Mouse (Mus musculus) neural tube, embryonic 15.5 days (tissue): Measurements from ENCODE around the gene Fras1. TPM values are rescaled to one million over a fixed set of nuclear protein-coding genes. Genes with fewer than 3 reads are reported as not detected.
A peak's percentile ranks its signal among the peaks of the same experiment; 100 is the strongest.

Experiments used
- ATAC-seq: fragments of 200-750 bp; cut with Nextera tagmentation; 2 replicates; pipeline ENCODE4 v1.8.0; 2017; ENCODE audit warnings: mild to moderate bottlenecking, moderate TSS enrichment, moderate library complexity; ENCODE audit not compliant: low FRiP score
- H3K27ac ChIP-seq: fragments of 300-500 bp; sonication (generic); replicated peaks from 2 replicates; pipeline ENCODE4 v1.5.1; 2015; ENCODE audit warnings: mild to moderate bottlenecking, inconsistent platforms
- H3K27me3 ChIP-seq: fragments of 300-500 bp; sonication (generic); replicated peaks from 2 replicates; pipeline ENCODE4 v1.6.1; 2015; ENCODE audit warnings: inconsistent platforms
- H3K36me3 ChIP-seq: fragments of 300-500 bp; sonication (generic); 2 replicates; pipeline ENCODE4 v1.6.1; 2015; ENCODE audit warnings: inconsistent platforms
- H3K4me1 ChIP-seq: fragments of 300-500 bp; sonication (generic); 2 replicates; pipeline ENCODE4 v1.6.1; 2015; ENCODE audit warnings: inconsistent platforms
- H3K4me2 ChIP-seq: fragments of 300-500 bp; sonication (generic); 2 replicates; pipeline ENCODE4 v1.6.1; 2015; ENCODE audit warnings: inconsistent platforms, mild to moderate bottlenecking, moderate library complexity
- H3K4me3 ChIP-seq: fragments of 300-500 bp; sonication (generic); replicated peaks from 2 replicates; pipeline ENCODE4 v1.5.1; 2015; ENCODE audit warnings: mild to moderate bottlenecking, inconsistent platforms
- H3K9ac ChIP-seq: fragments of 300-500 bp; sonication (generic); replicated peaks from 2 replicates; pipeline ENCODE4 v1.6.1; 2015; ENCODE audit warnings: mild to moderate bottlenecking, inconsistent platforms
- H3K9me3 ChIP-seq: fragments of 300-500 bp; sonication (generic); replicated peaks from 2 replicates; pipeline ENCODE4 v1.6.1; 2016; ENCODE audit warnings: inconsistent platforms
- WGBS: fragments of 180-500 bp; shearing (Covaris S2); methylation state at CpG from one replicate; pipeline ENCODE4 v1.1.7; 2015; ENCODE audit warnings: mixed read lengths; 5-methylcytosine and 5-hydroxymethylcytosine counted together
- polyA plus RNA-seq: library from polyadenylated mRNA; unstranded; fragments of >200 nt; fragmentation: Nextera tagmentation; extraction: Ambion mirVana; gene quantifications from 2 replicates; pipeline ENCODE4 v1.2.1, GENCODE M21; 2015

The Fras1 gene
- polyA plus RNA-seq, 1 experiment from 2014 or later, result 5.3 TPM

DNA sequence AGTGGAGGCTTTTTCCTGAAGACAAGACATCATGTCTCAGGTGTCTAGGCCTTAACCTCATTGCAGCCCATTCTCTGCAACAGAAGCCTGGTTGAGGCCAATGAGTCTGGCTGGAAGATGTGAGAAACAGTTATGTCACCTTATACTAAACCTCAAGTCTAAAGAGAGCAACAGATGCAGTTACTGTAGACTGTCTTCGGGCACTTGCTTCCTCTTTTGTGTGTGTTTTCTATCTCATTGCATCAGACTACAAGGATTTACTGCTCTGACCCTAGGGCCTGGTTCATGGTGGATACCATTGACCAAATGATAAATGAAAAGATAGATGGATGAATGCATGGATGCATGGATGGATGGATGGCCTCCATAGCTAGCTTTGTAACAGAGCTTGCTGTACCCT lies 388.3 kb downstream of the Fras1 start:
- ATAC-seq, result no peak
- Histone ChIP-seq H3K4me2 (no peak overlapping the region), H3K27me3 (no peaks in the 10 kb centered on the region), H3K9ac (no peak overlapping the region), H3K36me3 (no peaks in the 10 kb centered on the region), H3K4me3 (no peak overlapping the region), H3K4me1 (no peaks in the 10 kb centered on the region), H3K9me3 (no peaks in the 10 kb centered on the region), H3K27ac (no peak overlapping the region)
- WGBS, result 82% methylated on average over 1 of the region's 1 CpGs

DNA sequence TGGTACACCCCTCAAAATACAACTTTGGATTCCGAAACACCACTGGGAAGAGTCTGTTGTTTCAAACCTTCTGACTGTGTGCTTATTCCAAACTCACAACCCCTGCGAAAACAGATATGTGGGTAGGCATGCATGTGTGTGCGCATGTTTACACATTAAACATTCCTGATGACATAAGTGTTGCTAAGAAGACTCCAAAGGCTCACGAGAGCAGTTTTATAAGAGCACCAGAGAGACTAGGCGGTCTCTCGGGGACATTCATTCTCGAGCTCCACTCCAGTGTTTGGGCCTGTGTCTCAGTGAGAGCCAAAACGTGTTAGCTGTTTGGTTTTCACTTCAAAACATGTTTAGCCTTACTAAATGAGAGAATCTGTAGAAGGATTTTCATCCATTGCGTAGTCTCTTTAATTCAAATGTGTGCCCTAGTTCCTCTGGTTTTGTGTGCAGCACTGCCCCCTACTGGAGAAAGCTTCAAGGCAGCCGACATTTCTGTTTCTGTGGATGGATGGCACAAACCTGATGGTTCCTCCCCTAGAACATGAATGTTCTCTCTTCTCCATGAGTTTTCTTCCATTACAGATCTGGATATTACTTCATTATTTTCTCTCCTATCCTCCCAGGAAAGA lies 395.2 kb downstream of the Fras1 start:
- no peak overlapping the region for H3K9ac ChIP-seq
- H3K27me3 ChIP-seq, result no peaks in the 10 kb centered on the region
- 58% methylated on average over 10 of the region's 10 CpGs for WGBS
- peak; percentile 58; the same call in 1 of the 2 replicates for ATAC-seq
- no peaks in the 10 kb centered on the region for H3K36me3 ChIP-seq
- peaks cover 3% of the 10 kb centered on the region; the same call in 1 of the 2 replicates for H3K4me1 ChIP-seq
- H3K9me3 ChIP-seq, result no peaks in the 10 kb centered on the region
- H3K4me3 ChIP-seq, result no peak overlapping the region
- no peak overlapping the region for H3K27ac ChIP-seq
- H3K4me2 ChIP-seq, result no peak overlapping the region

DNA sequence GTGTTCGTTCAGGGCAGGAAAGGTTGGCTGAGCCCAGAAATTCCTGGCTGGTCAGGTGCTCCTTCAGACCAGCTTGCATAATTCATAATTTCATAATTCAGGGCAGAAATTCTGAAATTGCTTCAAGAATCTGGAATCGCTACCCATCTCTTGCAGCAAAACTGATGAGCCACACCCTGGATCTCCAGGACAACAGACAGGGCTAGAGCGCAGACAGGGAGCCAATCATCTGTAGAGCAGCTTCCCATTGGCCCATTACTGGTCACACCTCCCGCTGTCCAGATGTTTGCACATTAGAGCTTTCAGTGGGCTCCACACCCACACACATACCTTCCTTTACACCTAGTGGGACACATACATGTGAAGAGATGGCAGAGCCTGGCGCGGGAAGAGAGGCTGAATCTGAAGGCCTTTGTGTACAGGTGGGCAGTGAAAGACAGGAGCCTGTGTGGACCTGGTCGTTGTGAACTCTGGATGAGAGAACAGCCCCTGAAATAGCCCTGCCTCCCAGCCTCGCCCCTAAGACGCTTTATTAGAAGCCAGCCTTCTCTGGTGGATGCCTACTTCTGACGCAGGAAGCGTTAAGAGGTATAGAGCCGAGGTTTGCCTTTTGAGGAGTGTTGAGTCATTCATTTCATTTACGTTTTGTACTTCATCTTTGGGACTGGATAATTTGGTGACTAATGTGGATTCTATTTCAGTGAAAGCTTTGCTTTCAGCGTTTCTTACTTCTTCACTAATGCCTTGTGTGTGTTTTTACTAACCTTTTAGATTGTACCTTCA lies 409.9 kb downstream of the Fras1 start:
- Histone ChIP-seq H3K27me3 (no peaks in the 10 kb centered on the region), H3K4me1 (no peaks in the 10 kb centered on the region), H3K36me3 (no peaks in the 10 kb centered on the region), H3K4me2 (no peak overlapping the region), H3K9me3 (no peaks in the 10 kb centered on the region), H3K4me3 (no peak overlapping the region), H3K9ac (no peak overlapping the region), H3K27ac (no peak overlapping the region)
- 85% methylated on average over 14 of the region's 14 CpGs for WGBS
- ATAC-seq, result no peak

DNA sequence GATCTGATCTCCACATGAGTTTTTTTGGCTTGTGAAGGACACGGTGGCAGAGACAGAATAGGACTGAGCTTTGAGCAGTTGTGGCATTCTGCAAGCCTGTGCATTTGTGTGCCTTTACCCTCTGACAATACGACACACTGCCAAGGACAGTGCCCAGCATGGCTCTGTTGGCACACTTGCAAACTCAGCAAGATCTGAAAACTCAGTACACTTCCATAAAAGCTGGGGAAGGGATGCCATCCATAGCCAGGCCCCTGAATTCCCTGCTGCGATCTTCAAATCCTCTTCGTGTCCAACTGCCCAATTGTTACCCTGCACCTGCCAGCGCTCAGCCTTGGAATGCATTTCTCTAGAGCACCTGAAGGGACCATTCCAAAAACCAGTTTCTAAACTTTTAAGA lies 411.3 kb downstream of the Fras1 start:
- Histone ChIP-seq H3K27ac (no peak overlapping the region), H3K27me3 (no peaks in the 10 kb centered on the region), H3K9me3 (no peaks in the 10 kb centered on the region), H3K4me2 (no peak overlapping the region), H3K4me1 (no peaks in the 10 kb centered on the region), H3K4me3 (no peak overlapping the region), H3K9ac (no peak overlapping the region), H3K36me3 (no peaks in the 10 kb centered on the region)
- WGBS, result 90% methylated on average over 5 of the region's 5 CpGs
- no peak for ATAC-seq

DNA sequence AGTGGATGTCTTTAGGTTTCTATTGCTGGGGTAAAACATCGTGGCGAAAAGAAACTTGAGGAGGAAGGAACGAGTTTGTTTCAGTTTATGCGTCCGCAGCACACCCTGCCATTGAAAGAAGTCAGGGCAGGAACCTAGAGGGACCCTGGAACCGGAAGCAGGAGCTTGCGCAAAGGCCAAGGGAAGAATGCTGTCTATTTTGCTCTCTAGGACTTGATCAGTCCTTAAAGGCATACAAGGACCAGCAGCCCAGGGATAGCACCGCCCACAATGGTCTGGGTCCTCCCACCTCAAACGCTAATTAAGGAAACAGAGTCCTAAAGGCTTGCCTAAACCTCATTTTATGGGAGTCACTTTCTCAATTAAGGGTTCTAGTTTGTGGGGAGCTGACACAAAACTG lies 418.7 kb downstream of the Fras1 start:
- Histone ChIP-seq H3K9ac (no peak overlapping the region), H3K4me2 (0 out of 2 replicates have a peak overlapping the region, but pooled peaks have one; percentile 68), H3K9me3 (no peaks in the 10 kb centered on the region), H3K36me3 (no peaks in the 10 kb centered on the region), H3K4me3 (no peak overlapping the region), H3K27me3 (0 out of 2 replicates have a peak, but pooled peaks cover 7% of the 10 kb centered on the region), H3K4me1 (peaks cover 6% of the 10 kb centered on the region), H3K27ac (no peak overlapping the region)
- WGBS, result 68% methylated on average over 9 of the region's 9 CpGs
- no peak for ATAC-seq

DNA sequence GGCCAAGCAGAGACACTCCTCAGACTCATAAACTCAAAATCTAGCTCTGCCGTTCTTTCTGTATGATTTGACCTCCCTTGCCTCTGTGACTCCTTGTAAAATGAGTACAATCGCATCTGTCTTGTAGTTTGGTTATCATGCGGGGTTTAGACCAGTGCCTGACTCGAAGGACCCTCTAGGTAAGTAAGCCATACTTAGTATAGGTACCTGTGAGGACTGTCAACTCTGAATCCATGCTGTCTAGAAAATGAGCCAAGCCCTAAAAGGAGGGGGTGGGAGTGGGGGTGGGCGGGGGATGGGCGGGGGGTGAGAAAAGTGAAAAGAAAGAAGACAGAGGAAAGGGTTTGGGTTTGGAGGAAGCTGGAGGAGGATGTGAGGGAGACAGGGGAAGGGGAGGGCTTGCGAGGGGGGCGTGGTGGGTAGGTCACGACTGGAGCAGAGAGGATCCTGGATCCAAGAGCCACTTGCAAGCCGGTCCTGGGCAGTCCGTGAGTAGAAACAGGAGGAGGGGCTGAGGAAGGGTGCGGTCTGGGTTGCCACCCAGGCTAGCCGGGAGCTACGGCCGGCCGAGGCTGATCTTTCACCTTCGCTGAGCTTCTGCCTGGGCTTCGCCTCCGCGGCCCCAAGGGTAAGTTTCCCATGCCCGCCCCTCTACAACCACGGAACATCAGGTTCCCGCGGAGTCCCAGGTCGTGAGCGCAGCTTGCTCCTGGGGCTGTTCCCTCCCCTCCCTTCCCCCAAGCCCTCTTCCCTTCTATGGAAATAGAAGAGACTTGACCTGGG lies 419.4 kb downstream of the Fras1 start, which contains the start of gene Anxa3:
TSS of gene Anxa3 (plus strand) at position 404 of the 783 bp plus-strand sequence.
- no peaks in the 10 kb centered on the region for H3K36me3 ChIP-seq
- peak within 1 kb of the TSS; percentile 68 for H3K4me2 ChIP-seq
- peak within 1 kb of the TSS; percentile 11; the same call in 1 of the 2 replicates for H3K9ac ChIP-seq
- H3K4me1 ChIP-seq, result peaks cover 6% of the 10 kb centered on the region
- peak within 1 kb of the TSS; percentile 36 for H3K4me3 ChIP-seq
- 13% methylated on average over 26 of the region's 26 CpGs for WGBS
- H3K27me3 ChIP-seq, result 0 out of 2 replicates have a peak, but pooled peaks cover 7% of the 10 kb centered on the region
- H3K9me3 ChIP-seq, result no peaks in the 10 kb centered on the region
- ATAC-seq, result peak; percentile 65; the same call in 1 of the 2 replicates
- no peak within 1 kb of the TSS for H3K27ac ChIP-seq

DNA sequence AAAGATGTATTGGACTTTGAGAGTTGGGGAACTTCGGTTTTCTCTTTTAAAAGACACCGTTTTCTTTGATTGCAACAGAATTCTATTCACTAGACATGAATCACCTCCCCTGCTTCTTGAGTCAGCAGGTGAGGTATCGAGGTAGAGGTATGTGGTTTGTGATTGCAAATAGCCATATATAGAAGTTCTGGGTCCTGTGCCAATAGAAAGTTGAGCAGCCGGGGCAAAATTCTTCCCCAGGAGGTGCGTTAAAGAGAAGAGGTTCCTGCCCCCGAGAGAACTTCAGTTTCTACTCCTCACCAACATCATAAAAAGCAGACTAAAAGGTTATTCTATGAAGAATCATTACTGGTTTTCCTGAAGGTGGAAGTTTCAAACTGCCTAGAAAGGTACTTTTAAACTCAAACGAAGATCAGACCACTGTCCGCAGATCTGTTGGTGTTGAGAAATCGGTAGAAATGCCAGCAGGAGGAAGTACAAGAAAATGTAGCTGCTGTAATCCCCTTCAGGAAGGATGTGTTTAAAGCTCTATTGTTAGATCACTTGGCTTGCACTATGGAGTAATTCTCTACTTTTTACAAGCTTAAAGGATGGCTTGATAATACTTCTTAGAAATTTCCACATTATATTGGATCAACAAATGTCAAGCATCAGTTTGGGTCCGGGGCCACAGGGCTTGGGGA lies 420.3 kb downstream of the Fras1 start:
- Histone ChIP-seq H3K4me2 (peak overlapping the region; percentile 68), H3K9ac (no peak overlapping the region)
- ATAC-seq, result no peak

DNA sequence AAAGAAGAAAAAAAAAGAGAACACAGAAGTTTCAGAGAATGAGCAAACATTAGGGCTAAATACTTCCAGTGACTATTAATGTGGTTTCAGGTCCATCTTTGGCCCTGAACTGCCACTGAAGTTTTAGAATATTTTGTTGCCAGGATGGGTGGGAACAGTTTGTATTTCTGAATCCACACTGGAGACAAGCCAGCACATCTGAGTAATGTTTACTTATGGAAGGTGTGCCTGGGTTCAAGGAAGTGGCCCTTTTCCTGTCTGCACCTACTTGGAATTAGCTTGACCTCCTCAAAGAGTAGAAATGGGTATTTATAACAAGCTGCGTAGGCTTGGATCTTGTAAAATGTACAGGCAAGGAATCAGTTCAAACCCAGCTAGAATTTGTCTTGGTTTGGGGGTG lies 422.0 kb downstream of the Fras1 start:
- Histone ChIP-seq H3K4me2 (no peak overlapping the region), H3K27ac (no peak overlapping the region), H3K9me3 (no peaks in the 10 kb centered on the region), H3K4me1 (peaks cover 6% of the 10 kb centered on the region), H3K27me3 (0 out of 2 replicates have a peak, but pooled peaks cover 7% of the 10 kb centered on the region), H3K4me3 (no peak overlapping the region), H3K9ac (no peak overlapping the region), H3K36me3 (no peaks in the 10 kb centered on the region)
- no peak for ATAC-seq
- 91% methylated on average over 1 of the region's 1 CpGs for WGBS

More for the DNA sequence above, 420.3 kb downstream of the Fras1 start:
- 58% methylated on average over 10 of the region's 10 CpGs for WGBS
- H3K27me3 ChIP-seq, result 0 out of 2 replicates have a peak, but pooled peaks cover 7% of the 10 kb centered on the region
- H3K27ac ChIP-seq, result no peak overlapping the region
- 0 out of 2 replicates have a peak overlapping the region, but pooled peaks have one; percentile 36 for H3K4me3 ChIP-seq
- no peaks in the 10 kb centered on the region for H3K36me3 ChIP-seq
- peaks cover 6% of the 10 kb centered on the region for H3K4me1 ChIP-seq
- H3K9me3 ChIP-seq, result no peaks in the 10 kb centered on the region

DNA sequence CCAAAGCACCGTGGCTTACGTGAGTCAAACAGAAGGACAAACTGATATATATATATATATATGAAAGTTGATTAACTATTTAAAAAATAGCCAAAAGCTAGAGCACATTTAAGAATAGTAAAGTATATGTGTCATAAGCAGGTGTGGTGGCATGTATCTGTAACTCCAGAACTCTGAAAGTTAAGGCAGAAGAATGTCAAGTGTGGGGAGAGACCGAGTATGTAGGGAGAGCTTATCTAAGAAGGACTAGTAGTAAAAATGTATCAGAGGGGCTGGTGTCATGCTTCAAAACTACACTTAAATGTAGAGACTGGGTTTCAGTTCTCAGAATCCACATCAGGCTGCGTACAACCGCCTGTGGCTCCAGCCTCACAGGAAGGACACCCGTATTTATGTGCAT lies 423.7 kb downstream of the Fras1 start:
- ATAC-seq, result no peak
- Histone ChIP-seq H3K9me3 (no peaks in the 10 kb centered on the region), H3K4me1 (peaks cover 6% of the 10 kb centered on the region), H3K4me2 (no peak overlapping the region), H3K27me3 (0 out of 2 replicates have a peak, but pooled peaks cover 5% of the 10 kb centered on the region), H3K4me3 (no peak overlapping the region), H3K27ac (no peak overlapping the region), H3K9ac (no peak overlapping the region), H3K36me3 (no peaks in the 10 kb centered on the region)
- 94% methylated on average over 6 of the region's 6 CpGs for WGBS

DNA sequence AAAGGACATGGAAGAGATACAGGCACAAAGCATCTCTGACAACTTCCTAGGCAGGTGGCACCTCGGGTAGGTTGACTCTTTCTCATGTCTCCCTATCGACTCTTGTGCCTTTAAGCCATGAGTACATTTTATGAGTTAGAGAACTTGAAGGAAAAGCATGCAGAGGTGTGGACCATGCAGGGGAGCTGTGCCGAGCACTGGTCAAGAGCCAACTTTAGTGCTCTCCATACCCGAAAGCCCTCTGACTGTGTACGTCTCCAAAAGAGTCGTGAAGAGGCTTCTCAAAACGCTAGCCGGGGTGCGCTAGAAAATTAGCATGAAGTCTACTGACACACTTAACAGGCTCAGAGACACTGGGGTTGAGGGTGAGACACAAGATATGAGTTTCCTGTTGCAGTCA lies 425.4 kb downstream of the Fras1 start:
- Histone ChIP-seq H3K27me3 (no peaks in the 10 kb centered on the region), H3K4me1 (no peaks in the 10 kb centered on the region; the same call in 1 of the 2 replicates), H3K4me3 (no peak overlapping the region), H3K36me3 (no peaks in the 10 kb centered on the region), H3K27ac (no peak overlapping the region), H3K9ac (no peak overlapping the region), H3K4me2 (no peak overlapping the region), H3K9me3 (no peaks in the 10 kb centered on the region)
- no peak for ATAC-seq
- 94% methylated on average over 9 of the region's 9 CpGs for whole genome bisulfite sequencing

DNA sequence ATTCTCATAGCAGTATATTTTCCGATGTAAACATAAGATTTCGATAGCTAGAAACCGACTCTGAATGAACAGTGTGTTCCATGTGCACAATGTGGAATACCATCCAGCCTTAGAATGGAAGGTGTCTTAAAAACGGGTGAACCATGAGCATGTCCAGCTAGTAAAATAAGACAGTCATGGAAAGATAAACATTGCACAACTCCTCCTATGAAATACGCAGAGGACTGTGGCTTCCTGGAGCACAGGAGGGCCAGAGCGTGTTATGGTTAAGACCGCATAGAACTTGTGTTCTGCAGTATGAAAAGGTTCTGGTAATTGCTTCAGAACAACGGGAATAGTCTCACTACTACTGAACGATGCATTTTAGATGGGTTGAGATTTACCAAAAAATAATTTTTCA lies 426.2 kb downstream of the Fras1 start:
- no peak overlapping the region for H3K27ac ChIP-seq
- H3K36me3 ChIP-seq, result no peaks in the 10 kb centered on the region
- H3K27me3 ChIP-seq, result no peaks in the 10 kb centered on the region
- 91% methylated on average over 9 of the region's 9 CpGs for WGBS
- ATAC-seq, result no peak
- no peak overlapping the region for H3K4me2 ChIP-seq
- H3K4me1 ChIP-seq, result no peaks in the 10 kb centered on the region; the same call in 1 of the 2 replicates
- H3K9ac ChIP-seq, result no peak overlapping the region
- H3K4me3 ChIP-seq, result no peak overlapping the region
- H3K9me3 ChIP-seq, result no peaks in the 10 kb centered on the region
